Mouse (Mus musculus) liver, embryonic 12.5 days (tissue): ENCODE data around the gene Smg9. TPM values are rescaled to one million over a fixed set of nuclear protein-coding genes. Genes with fewer than 3 reads are reported as not detected.

Experiments used
- polyA plus RNA-seq: library from polyadenylated mRNA; unstranded; fragments of >200 nt; fragmentation: Nextera tagmentation; extraction: Ambion mirVana; gene quantifications from 2 replicates; pipeline ENCODE4 v1.2.1, GENCODE M21; 2016

Gene Smg9
- polyA plus RNA-seq, 1 experiment from 2014 or later, result 22.9 TPM

Other genes starting within 250 kb of the Smg9 start
- gene Zfp114, start 224.6 kb upstream of the Smg9 start, polyA plus RNA-seq, result 1.4 and 1.5 TPM in 2 replicates
- 2.1 and 4.2 TPM in 2 replicates for gene Zfp111, start 188.2 kb upstream of the Smg9 start, polyA plus RNA-seq
- gene Zfp109, start 162.1 kb upstream of the Smg9 start, polyA plus RNA-seq, result 2.0 and 2.7 TPM in 2 replicates
- gene Zfp108, start 144.8 kb upstream of the Smg9 start, polyA plus RNA-seq, result 0.48 and 0.56 TPM in 2 replicates
- 1.9 and 2.2 TPM in 2 replicates for gene Zfp93, start 129.2 kb upstream of the Smg9 start, polyA plus RNA-seq
- 7.1 and 7.7 TPM in 2 replicates for gene Zfp61, start 98.4 kb upstream of the Smg9 start, polyA plus RNA-seq
- gene Zfp94, start 83.0 kb upstream of the Smg9 start, polyA plus RNA-seq, result 3.0 and 3.6 TPM in 2 replicates
- gene Tescl, start 65.7 kb upstream of the Smg9 start, polyA plus RNA-seq, result not detected in 2 replicates
- not detected in 2 replicates for gene Lypd5, start 50.4 kb upstream of the Smg9 start, polyA plus RNA-seq
- gene Kcnn4, start 29.4 kb upstream of the Smg9 start, polyA plus RNA-seq, result 159 and 161 TPM in 2 replicates
- gene Irgc1, start 52.7 kb downstream of the Smg9 start, polyA plus RNA-seq, result not detected in 2 replicates
- 2.6 and 2.8 TPM in 2 replicates for gene Plaur, start 62.9 kb downstream of the Smg9 start, polyA plus RNA-seq
- gene Cadm4, start 82.4 kb downstream of the Smg9 start, polyA plus RNA-seq, result 0.28 and 0.35 TPM in 2 replicates
- gene Zfp428, start 107.4 kb downstream of the Smg9 start, polyA plus RNA-seq, result 12.4 and 14.2 TPM in 2 replicates
- gene AC161166.1, start 112.8 kb downstream of the Smg9 start, polyA plus RNA-seq, result 0.20 and 0.24 TPM in 2 replicates
- gene Irgq, start 131.1 kb downstream of the Smg9 start, polyA plus RNA-seq, result 2.8 and 3.1 TPM in 2 replicates
- not detected in 2 replicates for gene Pinlyp, start 146.5 kb downstream of the Smg9 start, polyA plus RNA-seq
- 61.5 and 63.0 TPM in 2 replicates for gene Xrcc1, start 146.7 kb downstream of the Smg9 start, polyA plus RNA-seq
- 15.1 and 17.0 TPM in 2 replicates for gene Ethe1, start 187.9 kb downstream of the Smg9 start, polyA plus RNA-seq
- 0.41 and 0.57 TPM in 2 replicates for gene Zfp575, start 188.0 kb downstream of the Smg9 start, polyA plus RNA-seq
- 0.08 and 0.22 TPM in 2 replicates for gene Phldb3, start 211.1 kb downstream of the Smg9 start, polyA plus RNA-seq
- gene Lypd3, start 236.9 kb downstream of the Smg9 start, polyA plus RNA-seq, result not detected in 2 replicates